Mouse (Mus musculus): ENCODE measurements around the gene Vmn1r23.
"Not testable (repeated sequence)": the region's sequence is repeated elsewhere in the genome, so short reads cannot be mapped to it uniquely, and the experiment has no call there.

Vmn1r23 gene

GRCm38 (mm10) chr6:57926738-57927137 is at the start of gene Vmn1r23:
Gene Vmn1r23, minus strand, starts transcription at chr6:57926838.
- no peak for DNase-seq (ENCODE audit: low spot score)

GRCm38 (mm10) chr6:57961403-57961802 is 34.8 kb upstream of the Vmn1r23 start, which contains the start of gene Vmn1r24:
Gene Vmn1r24, minus strand, starts transcription at chr6:57961503.
- not testable (repeated sequence) for DNase-seq (ENCODE audit: low spot score)

GRCm38 (mm10) chr6:57907928-57908327 is 18.7 kb downstream of the Vmn1r23 start, which contains the start of gene Vmn1r22:
Gene Vmn1r22, minus strand, starts transcription at chr6:57908028.
- DNase-seq (ENCODE audit: low spot score) = no peak
